Mouse (Mus musculus): ENCODE measurements around the gene Col27a1.

The Col27a1 gene

GRCm38 (mm10) chr4:63310247-63310855 lies 96.5 kb downstream of the Col27a1 start:
- DNase-seq (ENCODE audit: low spot score in 2 of 2): no peak

GRCm38 (mm10) chr4:63311426-63311825 lies 97.6 kb downstream of the Col27a1 start:
- no peak for DNase-seq (ENCODE audit: low spot score in 2 of 2)

GRCm38 (mm10) chr4:63314063-63314462 lies 100.3 kb downstream of the Col27a1 start:
- no peak for DNase-seq (ENCODE audit: low spot score in 2 of 2)

- DNase-seq (ENCODE audit: low spot score in 2 of 2): no peak
Observed at GRCm38 (mm10) chr4:63316076-63316746, 102.4 kb downstream of the Col27a1 start.

GRCm38 (mm10) chr4:63319566-63319965 lies 105.8 kb downstream of the Col27a1 start:
- DNase-seq (ENCODE audit: low spot score in 2 of 2): peak; percentile 44 to 70

- no peak for DNase-seq (ENCODE audit: low spot score in 2 of 2)
Observed at GRCm38 (mm10) chr4:63323275-63323815, 109.5 kb downstream of the Col27a1 start.

GRCm38 (mm10) chr4:63333403-63333802 lies 119.6 kb downstream of the Col27a1 start:
- no peak for DNase-seq (ENCODE audit: low spot score in 2 of 2)

GRCm38 (mm10) chr4:63338414-63339076 lies 124.7 kb downstream of the Col27a1 start:
- DNase-seq (ENCODE audit: low spot score in 2 of 2): no peak

GRCm38 (mm10) chr4:63342491-63342890 lies 128.7 kb downstream of the Col27a1 start:
- DNase-seq (ENCODE audit: low spot score in 2 of 2): no peak

- DNase-seq (ENCODE audit: low spot score in 2 of 2): no peak
Observed at GRCm38 (mm10) chr4:63343608-63344007, 129.8 kb downstream of the Col27a1 start.

GRCm38 (mm10) chr4:63344295-63344694 lies 130.5 kb downstream of the Col27a1 start, which contains the start of gene Orm1:
Gene Orm1, plus strand, starts transcription at chr4:63344560.
- DNase-seq (ENCODE audit: low spot score in 2 of 2): no peak

- no peak for DNase-seq (ENCODE audit: low spot score in 2 of 2)
Observed at GRCm38 (mm10) chr4:63345261-63345660, 131.5 kb downstream of the Col27a1 start.

GRCm38 (mm10) chr4:63346659-63347058 lies 132.9 kb downstream of the Col27a1 start:
- no peak for DNase-seq (ENCODE audit: low spot score in 2 of 2)

- DNase-seq (ENCODE audit: low spot score in 2 of 2): no peak
Observed at GRCm38 (mm10) chr4:63348524-63348923, 134.7 kb downstream of the Col27a1 start.

- DNase-seq (ENCODE audit: low spot score in 2 of 2): no peak
Observed at GRCm38 (mm10) chr4:63355877-63356665, 142.3 kb downstream of the Col27a1 start, which contains the start of gene Orm3. Gene Orm3, plus strand, starts transcription at chr4:63356162.

GRCm38 (mm10) chr4:63356981-63357570 lies 143.3 kb downstream of the Col27a1 start:
- DNase-seq (ENCODE audit: low spot score in 2 of 2): no peak

GRCm38 (mm10) chr4:63359861-63360260 lies 146.1 kb downstream of the Col27a1 start:
- no peak for DNase-seq (ENCODE audit: low spot score in 2 of 2)

- DNase-seq (ENCODE audit: low spot score in 2 of 2): no peak
Observed at GRCm38 (mm10) chr4:63362150-63362549, 148.3 kb downstream of the Col27a1 start, which contains the start of gene Orm2. Gene Orm2, plus strand, starts transcription at chr4:63362449.

GRCm38 (mm10) chr4:63368577-63368976 lies 154.8 kb downstream of the Col27a1 start:
- peak; percentile 70 to 87 for DNase-seq (ENCODE audit: low spot score in 2 of 2)

GRCm38 (mm10) chr4:63370897-63371296 lies 157.1 kb downstream of the Col27a1 start:
- no peak for DNase-seq (ENCODE audit: low spot score in 2 of 2)

GRCm38 (mm10) chr4:63371890-63372289 lies 158.1 kb downstream of the Col27a1 start:
- DNase-seq (ENCODE audit: low spot score in 2 of 2): peak; percentile 49 to 72

Measured in thymus, postnatal 10 days (tissue).